Mouse (Mus musculus) CH12.LX (cell line): ENCODE data around the gene Ifrd1.

ENCODE experiments used
- CTCF ChIP-seq, 2 experiments: IDR thresholded peaks in 1 of 2; conservative IDR thresholded peaks in 1 of 2; 2 replicates each; pipeline ENCODE4 v1.5.1; 2011 to 2012; ENCODE audit warnings: low read depth in 2 of 2, low read length in 2 of 2, improper control_type of control experiment in 1 of 2, inconsistent platforms in 1 of 2, mild to moderate bottlenecking in 1 of 2, moderate library complexity in 1 of 2
- E2F4 ChIP-seq: IDR thresholded peaks from 2 replicates; pipeline ENCODE4 v1.6.1; 2011; ENCODE audit warnings: low read depth, low read length, improper control_type of control experiment; ENCODE audit not compliant: insufficient replicate concordance
- ETS1 ChIP-seq: conservative IDR thresholded peaks from 2 replicates; pipeline ENCODE4 v1.6.1; 2012; ENCODE audit warnings: low read depth, mild to moderate bottlenecking, inconsistent platforms, low read length, improper control_type of control experiment, moderate library complexity
- HCFC1 ChIP-seq: IDR thresholded peaks from 2 replicates; pipeline ENCODE4 v1.6.1; 2012; ENCODE audit warnings: low read depth, mild to moderate bottlenecking, inconsistent platforms, low read length, improper control_type of control experiment
- IRF4 ChIP-seq: IDR thresholded peaks from 2 replicates; pipeline ENCODE4 v1.6.1; 2014; ENCODE audit warnings: low read depth, mild to moderate bottlenecking, inconsistent platforms, low read length, improper control_type of control experiment
- JUND ChIP-seq: conservative IDR thresholded peaks from 2 replicates; pipeline ENCODE4 v1.6.1; 2011; ENCODE audit warnings: low read depth, low read length, improper control_type of control experiment
- MAZ ChIP-seq: IDR thresholded peaks from 2 replicates; pipeline ENCODE4 v1.6.1; 2012; ENCODE audit warnings: low read depth, mild to moderate bottlenecking, inconsistent platforms, low read length, improper control_type of control experiment, moderate library complexity
- NRF1 ChIP-seq: IDR thresholded peaks from 2 replicates; pipeline ENCODE4 v1.6.1; 2014; ENCODE audit warnings: low read depth, mild to moderate bottlenecking, inconsistent platforms, low read length, improper control_type of control experiment, moderate library complexity
- PAX5 ChIP-seq: IDR thresholded peaks from 2 replicates; pipeline ENCODE4 v1.6.1; 2012; ENCODE audit warnings: low read length, inconsistent platforms, mixed read lengths
- POLR2A ChIP-seq: IDR thresholded peaks from 2 replicates; pipeline ENCODE4 v1.6.1; 2011; ENCODE audit warnings: low read depth, mild to moderate bottlenecking, improper control_type of control experiment, low read length
- POLR2AphosphoS2 ChIP-seq: IDR thresholded peaks from 2 replicates; pipeline ENCODE4 v1.6.1; 2011; ENCODE audit warnings: low read depth, low read length, improper control_type of control experiment
- RAD21 ChIP-seq: IDR thresholded peaks from 2 replicates; pipeline ENCODE4 v1.6.1; 2011; ENCODE audit warnings: low read depth, mild to moderate bottlenecking, low read length, improper control_type of control experiment, moderate library complexity
- USF1 ChIP-seq: IDR thresholded peaks from 2 replicates; pipeline ENCODE4 v1.6.1; 2014; ENCODE audit warnings: low read depth, mild to moderate bottlenecking, inconsistent platforms, low read length, improper control_type of control experiment
- ZC3H11A ChIP-seq: IDR thresholded peaks from 2 replicates; pipeline ENCODE4 v1.6.1; 2012; ENCODE audit warnings: low read depth, mild to moderate bottlenecking, inconsistent platforms, low read length, improper control_type of control experiment

DNA sequence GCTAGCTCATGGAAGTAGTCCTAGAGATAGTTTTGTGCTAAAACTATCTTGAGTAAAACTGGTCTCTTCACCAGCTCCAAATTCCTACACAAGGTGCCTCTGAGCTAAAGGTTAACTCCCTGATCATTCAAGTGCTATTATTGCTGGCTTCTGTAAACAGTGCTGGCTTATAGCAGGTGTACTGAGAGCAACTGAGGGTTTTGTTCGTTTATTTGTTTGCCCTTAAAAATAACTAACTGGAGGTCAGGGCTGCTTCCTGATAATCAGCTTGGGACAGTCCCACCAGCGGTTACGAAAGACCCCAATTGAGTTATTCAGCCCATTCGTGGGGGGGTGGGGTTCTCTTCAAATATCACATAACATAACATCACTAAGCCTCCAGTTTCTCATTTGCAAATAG lies 920 bp downstream of the Ifrd1 start:
- TF ChIP-seq USF1 (no peak), POLR2AphosphoS2 (no peak), CTCF (conservative IDR thresholded peaks at IDR 0.05 in 1 of 2, IDR thresholded peaks at IDR 0.05 in 1 of 2; ENCODE audit: low read depth in 2 of 2, low read length in 2 of 2) (no peak), PAX5 (no peak), POLR2A (no peak), ZC3H11A (no peak), RAD21 (no peak), MAZ (no peak), NRF1 (no peak), ETS1 (no peak), JUND (no peak), HCFC1 (no peak), E2F4 (no peak), IRF4 (no peak)
